Mouse (Mus musculus): ENCODE measurements around the gene Gm2663. TPM values are rescaled to one million over a fixed set of nuclear protein-coding genes. Genes with fewer than 3 reads are reported as not detected.
"Not testable (repeated sequence)": the region's sequence is repeated elsewhere in the genome, so short reads cannot be mapped to it uniquely, and the experiment has no call there.

Gene Gm2663
- total RNA-seq (2014; rRNA removed; ENCODE audit: low replicate concordance) (not detected in 2 replicates), polyA plus RNA-seq (2015; fragmentation: Nextera tagmentation; extraction: Ambion mirVana) (not detected in 2 replicates)

- H3K27ac ChIP-seq (ENCODE audit: low read depth); H3K4me2 ChIP-seq (ENCODE audit: low read depth, low read length); DNase-seq (ENCODE audit: low spot score); H3K27me3 ChIP-seq (ENCODE audit: control insufficient read depth, insufficient read depth, low read length); H3K36me3 ChIP-seq (replicated peaks; ENCODE audit: control insufficient read depth, insufficient read depth, low read length); ATAC-seq (ENCODE audit: insufficient read depth, low read depth); H3K9me3 ChIP-seq (replicated peaks; ENCODE audit: control insufficient read depth, low read length); H3K4me3 ChIP-seq (ENCODE audit: low read depth, low read length); H3K9ac ChIP-seq (replicated peaks; ENCODE audit: low read depth, low read length); H3K4me1 ChIP-seq (ENCODE audit: control insufficient read depth, insufficient read depth): not testable (repeated sequence)
These were observed at the start of gene Gm2663 for GRCm38 (mm10) chr6:40999379-40999778. Gene Gm2663 (minus strand): TSS chr6:40999479.

GRCm38 (mm10) chr6:41048602-41049001 lies 49.3 kb upstream of the Gm2663 start:
- DNase-seq (ENCODE audit: low spot score) (no peak), ATAC-seq (ENCODE audit: insufficient read depth, low read depth) (no peak)
- Histone ChIP-seq H3K4me3 (ENCODE audit: low read depth, low read length) (no peak overlapping the region), H3K9ac (replicated peaks; ENCODE audit: low read depth, low read length) (no peak overlapping the region), H3K27me3 (ENCODE audit: control insufficient read depth, insufficient read depth, low read length) (no peaks in the 10 kb centered on the region), H3K9me3 (replicated peaks; ENCODE audit: control insufficient read depth, low read length) (no peaks in the 10 kb centered on the region), H3K4me2 (ENCODE audit: low read depth, low read length) (no peak overlapping the region), H3K36me3 (replicated peaks; ENCODE audit: control insufficient read depth, insufficient read depth, low read length) (no peaks in the 10 kb centered on the region), H3K27ac (ENCODE audit: low read depth) (no peak overlapping the region), H3K4me1 (ENCODE audit: control insufficient read depth, insufficient read depth) (no peaks in the 10 kb centered on the region)
- 58% methylated on average over 1 of the region's 1 CpGs for WGBS
- TF ChIP-seq EP300 (IDR thresholded peaks at IDR 0.05; ENCODE audit: low read depth) (no peak), CTCF (IDR thresholded peaks at IDR 0.05; ENCODE audit: low read depth) (no peak)

GRCm38 (mm10) chr6:41047961-41048360 lies 48.7 kb upstream of the Gm2663 start:
- Histone ChIP-seq H3K27ac (ENCODE audit: low read depth) (no peak overlapping the region), H3K4me1 (ENCODE audit: control insufficient read depth, insufficient read depth) (no peaks in the 10 kb centered on the region), H3K4me3 (ENCODE audit: low read depth, low read length) (no peak overlapping the region), H3K36me3 (replicated peaks; ENCODE audit: control insufficient read depth, insufficient read depth, low read length) (no peaks in the 10 kb centered on the region), H3K9me3 (replicated peaks; ENCODE audit: control insufficient read depth, low read length) (no peaks in the 10 kb centered on the region), H3K4me2 (ENCODE audit: low read depth, low read length) (no peak overlapping the region), H3K27me3 (ENCODE audit: control insufficient read depth, insufficient read depth, low read length) (no peaks in the 10 kb centered on the region), H3K9ac (replicated peaks; ENCODE audit: low read depth, low read length) (no peak overlapping the region)
- WGBS, result 62% methylated on average over 1 of the region's 1 CpGs
- TF ChIP-seq EP300 (IDR thresholded peaks at IDR 0.05; ENCODE audit: low read depth), result no peak
- no peak for TF ChIP-seq CTCF (IDR thresholded peaks at IDR 0.05; ENCODE audit: low read depth)
- ATAC-seq (ENCODE audit: insufficient read depth, low read depth) (no peak), DNase-seq (ENCODE audit: low spot score) (no peak)

GRCm38 (mm10) chr6:41047202-41047601 lies 47.9 kb upstream of the Gm2663 start:
- no peak overlapping the region for H3K4me2 ChIP-seq (ENCODE audit: low read depth, low read length)
- H3K36me3 ChIP-seq (replicated peaks; ENCODE audit: control insufficient read depth, insufficient read depth, low read length), result no peaks in the 10 kb centered on the region
- WGBS, result 87% methylated on average over 1 of the region's 1 CpGs
- H3K27me3 ChIP-seq (ENCODE audit: control insufficient read depth, insufficient read depth, low read length), result no peaks in the 10 kb centered on the region
- H3K9me3 ChIP-seq (replicated peaks; ENCODE audit: control insufficient read depth, low read length), result no peaks in the 10 kb centered on the region
- H3K27ac ChIP-seq (ENCODE audit: low read depth), result no peak overlapping the region
- no peak for ATAC-seq (ENCODE audit: insufficient read depth, low read depth)
- no peak overlapping the region for H3K4me3 ChIP-seq (ENCODE audit: low read depth, low read length)
- DNase-seq (ENCODE audit: low spot score), result no peak
- no peak overlapping the region for H3K9ac ChIP-seq (replicated peaks; ENCODE audit: low read depth, low read length)
- TF ChIP-seq CTCF (IDR thresholded peaks at IDR 0.05; ENCODE audit: low read depth) (no peak), EP300 (IDR thresholded peaks at IDR 0.05; ENCODE audit: low read depth) (no peak)
- no peaks in the 10 kb centered on the region for H3K4me1 ChIP-seq (ENCODE audit: control insufficient read depth, insufficient read depth)

GRCm38 (mm10) chr6:41046553-41046952 lies 47.3 kb upstream of the Gm2663 start:
- no peak for TF ChIP-seq EP300 (IDR thresholded peaks at IDR 0.05; ENCODE audit: low read depth)
- TF ChIP-seq CTCF (IDR thresholded peaks at IDR 0.05; ENCODE audit: low read depth), result no peak; the same call in 1 of the 2 replicates
- no peak for DNase-seq (ENCODE audit: low spot score)
- Histone ChIP-seq H3K27me3 (ENCODE audit: control insufficient read depth, insufficient read depth, low read length) (no peaks in the 10 kb centered on the region), H3K9ac (replicated peaks; ENCODE audit: low read depth, low read length) (no peak overlapping the region), H3K4me2 (ENCODE audit: low read depth, low read length) (no peak overlapping the region), H3K4me1 (ENCODE audit: control insufficient read depth, insufficient read depth) (no peaks in the 10 kb centered on the region), H3K36me3 (replicated peaks; ENCODE audit: control insufficient read depth, insufficient read depth, low read length) (no peaks in the 10 kb centered on the region), H3K9me3 (replicated peaks; ENCODE audit: control insufficient read depth, low read length) (no peaks in the 10 kb centered on the region), H3K4me3 (ENCODE audit: low read depth, low read length) (no peak overlapping the region), H3K27ac (ENCODE audit: low read depth) (no peak overlapping the region)
- 39% methylated on average over 2 of the region's 2 CpGs for WGBS
- ATAC-seq (ENCODE audit: insufficient read depth, low read depth), result no peak

- ATAC-seq (ENCODE audit: insufficient read depth, low read depth) (no peak), DNase-seq (ENCODE audit: low spot score) (no peak)
- Histone ChIP-seq H3K27ac (ENCODE audit: low read depth) (no peak overlapping the region), H3K4me2 (ENCODE audit: low read depth, low read length) (no peak overlapping the region), H3K4me1 (ENCODE audit: control insufficient read depth, insufficient read depth) (no peaks in the 10 kb centered on the region), H3K9me3 (replicated peaks; ENCODE audit: control insufficient read depth, low read length) (no peaks in the 10 kb centered on the region), H3K36me3 (replicated peaks; ENCODE audit: control insufficient read depth, insufficient read depth, low read length) (no peaks in the 10 kb centered on the region), H3K9ac (replicated peaks; ENCODE audit: low read depth, low read length) (no peak overlapping the region), H3K27me3 (ENCODE audit: control insufficient read depth, insufficient read depth, low read length) (no peaks in the 10 kb centered on the region), H3K4me3 (ENCODE audit: low read depth, low read length) (no peak overlapping the region)
- 68% methylated on average over 1 of the region's 1 CpGs for WGBS
- TF ChIP-seq EP300 (IDR thresholded peaks at IDR 0.05; ENCODE audit: low read depth), result no peak
- TF ChIP-seq CTCF (IDR thresholded peaks at IDR 0.05; ENCODE audit: low read depth), result no peak
These were observed 45.5 kb upstream of the Gm2663 start for GRCm38 (mm10) chr6:41044753-41045152.
